Mouse (Mus musculus) spleen, adult 2 months (tissue): ENCODE measurements around the gene Prss48. TPM values are rescaled to one million over a fixed set of nuclear protein-coding genes. Genes with fewer than 3 reads are reported as not detected.

Source experiments
- DNase-seq, 2 experiments: peaks; one replicate each; pipeline versions ENCODE4 v3.0.0 to v3.0.0-alpha.2; 2012 to 2021; ENCODE audit warnings: low spot score in 2 of 2, low read depth in 1 of 2
- H3K27ac ChIP-seq: fragments of 200-500 bp; 2 replicates; pipeline ENCODE4 v1.5.1; 2012; ENCODE audit warnings: low read length, inconsistent platforms; ENCODE audit not compliant: insufficient read depth
- H3K27me3 ChIP-seq: fragments of 200-500 bp; 2 replicates; pipeline ENCODE4 v1.6.1; 2012; ENCODE audit warnings: mild to moderate bottlenecking, moderate library complexity, low read length, inconsistent platforms; ENCODE audit not compliant: control insufficient read depth, insufficient read depth
- H3K36me3 ChIP-seq: fragments of 200-500 bp; 2 replicates; pipeline ENCODE4 v1.6.1; 2012; ENCODE audit warnings: mild to moderate bottlenecking, low read length, inconsistent platforms; ENCODE audit not compliant: control insufficient read depth, insufficient read depth
- H3K4me1 ChIP-seq: fragments of 200-500 bp; 2 replicates; pipeline ENCODE4 v1.6.1; 2011; ENCODE audit warnings: inconsistent platforms; ENCODE audit not compliant: control insufficient read depth, insufficient read depth, insufficient read length
- H3K4me3 ChIP-seq: fragments of 200-500 bp; 2 replicates; pipeline ENCODE4 v1.5.1; 2011; ENCODE audit warnings: mild to moderate bottlenecking, inconsistent platforms; ENCODE audit not compliant: insufficient read depth, insufficient read length; ENCODE audit errors: extremely low read depth
- CTCF ChIP-seq: fragments of 200-500 bp; IDR thresholded peaks from 2 replicates; pipeline ENCODE4 v1.5.1; 2011; ENCODE audit warnings: mild to moderate bottlenecking, inconsistent platforms; ENCODE audit not compliant: insufficient read depth, insufficient read length, insufficient replicate concordance; ENCODE audit errors: extremely low read depth
- POLR2A ChIP-seq: fragments of 200-500 bp; IDR thresholded peaks from 2 replicates; pipeline ENCODE4 v1.6.1; 2011; ENCODE audit warnings: low read depth, low read length, inconsistent platforms
- WGBS: fragments of 180-500 bp; shearing (Covaris S2); methylation state at CpG from one replicate; pipeline ENCODE4 v1.1.7; 2018; 5-methylcytosine and 5-hydroxymethylcytosine counted together
- polyA plus RNA-seq: library from polyadenylated mRNA; depleted of rRNA; stranded (reverse); fragments of >200 nt; gene quantifications from 2 replicates; pipeline ENCODE4 v1.2.3, GENCODE M21; 2012

The Prss48 gene
- polyA plus RNA-seq, 1 experiment, result not detected

DNA sequence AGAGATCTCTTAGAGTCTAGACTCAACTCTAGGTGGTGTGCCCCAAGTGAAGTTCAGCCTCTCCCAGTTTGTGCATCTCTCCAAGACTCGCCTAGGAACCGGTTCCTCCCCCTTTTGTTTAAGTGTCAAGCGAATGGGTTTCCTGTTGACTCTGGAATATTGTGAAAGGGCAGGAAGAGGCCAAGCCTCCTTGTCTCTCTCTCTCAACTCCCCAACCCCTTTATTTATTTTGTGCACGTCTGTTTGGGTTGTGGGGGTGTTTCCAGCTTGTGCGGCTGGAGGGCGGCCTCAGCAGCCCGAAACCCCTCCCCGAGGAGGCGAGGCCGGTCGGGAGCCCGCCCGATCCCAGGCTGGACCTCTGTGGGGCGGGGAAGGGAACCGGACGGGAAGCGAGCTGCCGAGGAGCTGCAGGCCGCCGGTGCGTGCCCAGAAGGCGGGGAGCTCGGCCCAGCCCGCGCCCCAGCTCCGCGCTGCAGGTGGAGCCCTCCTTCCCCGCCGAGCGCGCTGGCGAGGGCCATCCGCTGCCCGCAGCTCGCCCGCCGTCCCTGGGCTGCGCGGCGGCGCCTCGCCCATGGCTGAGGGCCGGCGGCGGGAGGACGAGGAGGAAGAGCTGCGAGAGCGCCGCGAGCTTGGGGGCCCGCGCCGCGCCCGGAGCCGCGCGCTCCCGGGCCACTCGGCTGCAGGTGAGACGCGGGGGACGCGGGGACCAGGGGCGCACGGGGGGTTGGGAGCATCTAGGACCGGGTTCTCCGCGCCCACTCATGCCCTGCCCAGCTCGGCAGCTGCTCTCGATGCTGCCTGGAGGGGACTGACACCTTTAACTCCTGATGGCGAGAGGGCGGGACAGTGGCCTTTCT lies 31.3 kb downstream of the Prss48 start, which contains the start of gene Sh3d19:
Gene Sh3d19 (plus strand): TSS at position 368 of the 857 bp plus-strand sequence.
- H3K4me1 ChIP-seq, result no peaks in the 10 kb centered on the region
- no peak within 1 kb of the TSS for H3K27ac ChIP-seq
- peak in 1 of 2 experiments; percentile 8 for DNase-seq
- no peaks in the 10 kb centered on the region for H3K36me3 ChIP-seq
- 3% methylated on average over 72 of the region's 73 CpGs for WGBS
- peaks cover 9% of the 10 kb centered on the region; the same call in 1 of the 2 replicates for H3K27me3 ChIP-seq
- peak within 1 kb of the TSS; percentile 30; the same call in 1 of the 2 replicates for H3K4me3 ChIP-seq
- no peak for TF ChIP-seq POLR2A
- TF ChIP-seq CTCF, result no peak

DNA sequence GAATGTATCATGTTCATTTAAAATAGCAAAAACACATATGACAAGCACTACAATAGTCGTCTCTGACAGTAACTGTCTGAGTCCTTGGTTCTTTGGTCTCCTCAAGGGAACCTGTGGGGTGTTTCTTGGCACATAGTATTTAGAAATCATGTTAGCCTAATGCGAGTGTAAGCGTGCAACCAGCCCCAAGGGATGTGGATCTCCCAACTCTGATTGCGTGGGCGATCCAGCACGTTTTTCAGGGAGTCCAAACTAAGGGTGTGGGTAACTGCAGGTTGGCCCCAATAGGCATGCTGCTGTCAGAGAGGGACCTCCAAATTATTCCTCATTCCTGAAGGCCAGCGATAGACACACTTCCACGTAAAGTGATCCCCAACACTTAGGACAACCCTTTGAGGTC lies 33.3 kb downstream of the Prss48 start:
- Histone ChIP-seq H3K4me3 (no peak overlapping the region), H3K4me1 (no peaks in the 10 kb centered on the region), H3K27ac (no peak overlapping the region), H3K27me3 (peaks cover 9% of the 10 kb centered on the region; the same call in 1 of the 2 replicates), H3K36me3 (no peaks in the 10 kb centered on the region)
- no peak for DNase-seq
- no peak for TF ChIP-seq POLR2A
- TF ChIP-seq CTCF, result no peak
- WGBS, result 94% methylated on average over 8 of the region's 8 CpGs

DNA sequence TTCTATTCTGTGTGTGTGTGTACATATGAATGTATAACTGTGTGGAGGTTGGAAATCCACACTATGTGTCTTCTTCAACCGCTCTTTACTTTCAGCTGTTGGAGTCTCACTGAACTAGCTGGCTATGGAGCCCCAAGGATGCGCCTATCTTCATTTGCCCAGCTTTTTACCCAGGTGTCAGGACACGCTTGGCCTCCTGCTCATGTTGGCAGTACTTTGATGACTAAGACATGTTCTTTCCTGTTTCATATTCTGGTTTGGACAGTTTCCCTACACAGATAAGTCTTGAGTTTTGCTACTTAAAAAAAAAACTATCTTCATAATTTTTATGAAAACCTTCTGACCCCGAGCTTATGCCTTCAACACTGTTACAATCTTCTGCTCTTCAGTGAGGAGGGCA lies 36.8 kb downstream of the Prss48 start:
- H3K36me3 ChIP-seq, result no peaks in the 10 kb centered on the region
- no peak for DNase-seq
- H3K4me3 ChIP-seq, result no peak overlapping the region
- H3K27me3 ChIP-seq, result no peaks in the 10 kb centered on the region
- 84% methylated on average over 4 of the region's 4 CpGs for WGBS
- H3K4me1 ChIP-seq, result no peaks in the 10 kb centered on the region
- H3K27ac ChIP-seq, result no peak overlapping the region
- no peak for TF ChIP-seq POLR2A
- no peak for TF ChIP-seq CTCF

DNA sequence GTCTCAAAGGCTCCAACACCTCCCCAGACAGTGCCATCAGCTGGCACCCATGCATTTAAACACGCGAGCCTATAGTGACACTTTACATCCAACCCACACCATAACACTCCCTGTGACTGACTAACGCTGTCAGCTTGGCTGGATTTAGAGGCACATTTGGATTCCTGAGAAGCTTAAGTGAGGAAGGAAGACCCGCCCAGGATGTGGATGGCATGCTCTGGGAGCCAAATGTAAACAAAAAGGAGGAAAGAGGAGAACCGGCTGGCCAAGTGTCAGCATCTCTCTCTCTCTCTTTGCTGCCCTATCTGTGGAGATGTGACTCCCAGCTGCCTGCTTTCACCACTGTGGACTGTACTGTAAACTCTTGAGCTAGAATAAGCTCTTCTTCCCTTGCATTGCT lies 41.2 kb downstream of the Prss48 start:
- Histone ChIP-seq H3K36me3 (no peaks in the 10 kb centered on the region), H3K27me3 (no peaks in the 10 kb centered on the region), H3K27ac (no peak overlapping the region), H3K4me3 (no peak overlapping the region), H3K4me1 (no peaks in the 10 kb centered on the region)
- no peak for TF ChIP-seq CTCF
- 75% methylated on average over 5 of the region's 5 CpGs for WGBS
- DNase-seq, result no peak

DNA sequence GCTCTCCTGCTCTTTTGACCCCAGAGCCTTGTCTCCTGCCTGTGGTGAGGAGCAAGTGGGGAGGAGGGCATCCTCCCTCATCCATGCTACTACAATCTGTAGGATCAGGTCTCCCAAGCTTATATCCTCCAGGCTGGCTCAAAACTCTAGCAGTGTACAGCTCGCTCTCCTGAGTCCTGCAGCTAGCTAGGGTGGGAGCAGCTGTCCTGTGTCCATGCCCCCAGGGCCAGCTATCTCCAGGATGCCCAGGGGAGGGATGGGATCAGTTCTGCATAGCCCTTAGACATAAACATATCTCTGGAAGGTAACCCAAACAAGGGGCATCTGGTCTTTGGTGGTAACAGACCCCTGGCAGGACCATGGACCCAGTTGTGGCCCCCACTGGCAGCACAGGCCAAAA lies 42.6 kb downstream of the Prss48 start:
- TF ChIP-seq POLR2A (no peak), CTCF (no peak)
- WGBS, result 92% methylated on average over 1 of the region's 1 CpGs

DNA sequence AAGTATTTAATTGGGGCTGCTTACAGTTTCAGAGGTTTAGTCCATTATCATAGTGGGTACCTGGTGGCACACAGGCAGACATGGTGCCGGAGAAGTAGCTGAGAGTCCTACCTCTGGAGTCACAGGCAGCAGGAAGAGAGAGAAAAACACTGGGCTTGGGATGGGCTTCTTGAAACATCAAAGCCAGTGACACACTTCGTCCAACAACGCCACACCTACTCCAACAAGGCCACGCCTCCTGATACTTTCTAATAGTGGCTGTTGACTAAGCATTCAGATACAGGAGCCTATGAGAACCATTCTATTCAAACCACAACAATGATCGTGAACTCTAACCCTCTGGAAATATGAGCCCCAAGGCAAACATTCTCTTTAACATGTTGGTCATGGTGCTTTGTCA lies 46.6 kb downstream of the Prss48 start:
- H3K36me3 ChIP-seq, result no peaks in the 10 kb centered on the region
- DNase-seq, result no peak
- H3K27me3 ChIP-seq, result no peaks in the 10 kb centered on the region
- no peaks in the 10 kb centered on the region for H3K4me1 ChIP-seq
- no peak overlapping the region for H3K4me3 ChIP-seq
- 89% methylated on average over 5 of the region's 5 CpGs for WGBS
- H3K27ac ChIP-seq, result no peak overlapping the region
- TF ChIP-seq POLR2A (no peak), CTCF (no peak)

More for the DNA sequence above, 42.6 kb downstream of the Prss48 start:
- Histone ChIP-seq H3K4me1 (no peaks in the 10 kb centered on the region), H3K4me3 (no peak overlapping the region), H3K36me3 (no peaks in the 10 kb centered on the region), H3K27me3 (no peaks in the 10 kb centered on the region), H3K27ac (no peak overlapping the region)
- no peak for DNase-seq

DNA sequence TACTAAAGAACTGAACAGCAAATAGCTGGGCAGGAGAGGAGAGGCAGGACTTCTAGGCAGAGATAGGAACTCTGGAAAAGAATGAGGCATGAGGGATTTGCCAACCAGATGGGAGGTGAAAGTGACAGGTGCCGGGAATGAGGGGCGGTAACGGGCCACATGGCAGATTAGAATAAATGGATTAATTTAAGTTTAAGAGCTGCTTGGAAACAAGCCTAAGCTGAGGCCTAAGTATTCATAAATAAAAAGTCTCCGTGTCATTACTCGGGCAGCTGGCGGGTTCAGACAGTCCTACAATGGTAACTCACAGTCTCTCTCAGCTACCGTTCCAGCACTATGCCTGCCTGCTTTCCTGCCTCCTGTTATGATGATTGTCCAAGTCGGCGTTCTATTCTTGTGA lies 47.0 kb downstream of the Prss48 start:
- Histone ChIP-seq H3K4me1 (no peaks in the 10 kb centered on the region), H3K36me3 (no peaks in the 10 kb centered on the region), H3K4me3 (no peak overlapping the region), H3K27ac (no peak overlapping the region), H3K27me3 (no peaks in the 10 kb centered on the region)
- TF ChIP-seq CTCF, result no peak
- no peak for TF ChIP-seq POLR2A
- no peak for DNase-seq
- 94% methylated on average over 9 of the region's 9 CpGs for WGBS
